Mouse (Mus musculus) cortical plate, adult 2 months (tissue): ENCODE data around the gene Dhrs7b.

ENCODE experiments used
- CTCF ChIP-seq: fragments of 200-500 bp; IDR thresholded peaks from 2 replicates; pipeline ENCODE4 v1.5.1; 2011; ENCODE audit warnings: mild to moderate bottlenecking, control low read depth, low read length; ENCODE audit not compliant: insufficient read depth; ENCODE audit errors: extremely low read depth
- POLR2A ChIP-seq: fragments of 200-500 bp; IDR thresholded peaks from 2 replicates; pipeline ENCODE4 v1.6.1; 2011; ENCODE audit warnings: mild to moderate bottlenecking, low read length, control low read depth; ENCODE audit not compliant: insufficient read depth; ENCODE audit errors: extremely low read depth

- TF ChIP-seq CTCF (no peak), POLR2A (no peak)
These were observed 59.4 kb downstream of the Dhrs7b start for GRCm38 (mm10) chr11:60889861-60890260.
